Mouse (Mus musculus): ENCODE measurements at regions not wholly inside any gene's neighbourhood (a gene's known extent, or its start where the extent isn't known, plus 50 kb on each side); places are given as distances from the start of the nearest gene placed in this dataset.
"Not testable (repeated sequence)": the region's sequence is repeated elsewhere in the genome, so short reads cannot be mapped to it uniquely, and the experiment has no call there.

DNA sequence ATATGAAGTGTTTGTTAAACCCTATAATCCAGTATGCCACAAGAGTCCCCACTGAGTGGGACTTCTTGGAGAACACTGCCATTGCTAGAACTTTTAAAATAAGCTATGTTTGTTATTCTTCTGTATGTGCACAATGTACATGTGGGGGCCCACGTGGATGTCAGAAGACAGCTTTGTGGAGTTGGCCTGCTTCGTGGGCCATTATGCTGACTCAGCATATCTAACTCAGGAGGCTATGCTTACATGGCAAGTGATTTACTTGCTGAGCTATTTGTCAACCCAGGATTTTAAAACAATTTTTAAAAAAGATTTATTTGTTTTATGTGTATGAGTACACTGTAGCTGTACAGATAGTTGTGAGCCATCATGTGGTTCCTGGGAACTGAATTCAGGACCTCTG lies 207.6 kb upstream of the Steap1 start:
- no peak for DNase-seq (ENCODE audit: low read depth, low spot score)

DNA sequence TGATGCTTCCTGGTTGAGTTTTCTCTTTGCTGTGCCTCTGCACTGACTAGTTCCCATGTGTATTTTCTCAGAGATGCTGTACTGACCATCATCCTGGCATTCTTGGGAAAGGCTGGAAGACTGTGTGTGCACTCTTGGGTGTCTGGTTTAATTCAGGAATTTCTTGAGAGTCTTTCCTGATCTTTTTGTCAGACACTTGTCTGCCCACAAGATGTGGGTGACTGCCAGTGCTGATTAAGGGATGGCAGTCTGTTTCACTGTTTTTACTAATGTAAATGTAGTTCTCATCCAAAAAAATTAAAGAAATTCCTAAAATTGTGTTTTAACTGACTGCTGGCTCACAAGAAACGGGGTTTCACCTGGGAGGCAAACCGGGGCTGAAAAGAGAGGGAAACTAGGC lies 206.7 kb upstream of the Steap1 start:
- peak; percentile 28 for DNase-seq (ENCODE audit: low read depth, low spot score)

DNA sequence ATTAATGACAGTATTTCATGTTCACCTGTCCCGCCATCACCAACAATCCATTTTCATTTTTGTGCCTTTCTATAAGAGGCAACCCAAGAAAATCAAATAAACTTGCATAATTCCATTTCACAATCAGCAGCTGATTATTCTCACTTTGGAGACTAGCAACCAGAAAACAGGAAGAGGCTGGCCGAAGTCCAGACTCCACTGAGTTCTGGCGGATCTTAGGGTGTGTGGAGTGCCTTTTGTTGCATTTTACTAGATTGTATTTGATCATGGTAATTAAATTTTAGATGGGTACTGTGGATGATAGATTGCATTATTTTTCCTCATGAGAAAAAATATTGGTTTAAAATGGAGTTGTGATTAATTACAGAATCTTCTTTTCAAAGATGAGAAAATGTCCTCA lies 176.7 kb upstream of the Steap1 start:
- DNase-seq (ENCODE audit: low read depth, low spot score), result peak; percentile 16

DNA sequence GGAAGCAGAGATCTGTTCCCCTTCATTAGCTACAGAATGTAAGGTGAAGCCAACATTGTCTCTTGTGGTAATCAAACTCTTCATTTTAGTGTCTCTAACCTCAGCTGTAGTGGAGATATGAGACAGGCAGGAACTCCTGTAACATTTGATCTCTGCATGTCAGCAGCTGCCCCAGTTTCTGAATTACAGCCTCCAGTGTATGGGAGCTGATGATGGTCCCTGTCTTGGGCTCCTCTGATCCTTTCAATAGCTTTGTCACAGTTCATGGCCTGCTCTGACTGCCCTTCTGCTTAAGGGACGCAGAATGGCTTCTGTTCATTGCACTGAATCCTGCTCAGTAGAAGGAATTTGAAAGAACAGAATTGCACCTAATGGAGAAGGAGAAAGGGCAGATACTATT lies 167.3 kb upstream of the Steap1 start:
- DNase-seq (ENCODE audit: low read depth, low spot score), result no peak

DNA sequence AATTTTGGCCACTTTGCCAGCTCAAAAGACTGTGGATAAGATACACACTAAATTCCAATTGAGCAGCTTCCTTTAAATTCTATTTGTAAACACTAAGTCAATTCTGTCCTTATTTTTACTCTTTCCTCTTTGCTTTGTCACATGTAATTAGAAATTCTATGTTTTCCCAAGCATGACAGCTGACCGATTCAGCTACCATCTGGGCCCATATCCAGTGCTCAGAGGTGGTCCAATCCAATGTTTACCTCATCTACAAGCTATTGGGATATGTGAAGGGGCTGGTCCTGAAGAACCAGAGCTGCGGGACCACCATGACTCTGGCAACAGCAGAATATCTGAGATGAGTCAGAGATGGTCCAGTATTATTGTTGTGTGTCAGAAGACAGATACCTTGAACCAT lies 140.2 kb upstream of the Steap1 start:
- no peak for DNase-seq (ENCODE audit: low read depth, low spot score)

DNA sequence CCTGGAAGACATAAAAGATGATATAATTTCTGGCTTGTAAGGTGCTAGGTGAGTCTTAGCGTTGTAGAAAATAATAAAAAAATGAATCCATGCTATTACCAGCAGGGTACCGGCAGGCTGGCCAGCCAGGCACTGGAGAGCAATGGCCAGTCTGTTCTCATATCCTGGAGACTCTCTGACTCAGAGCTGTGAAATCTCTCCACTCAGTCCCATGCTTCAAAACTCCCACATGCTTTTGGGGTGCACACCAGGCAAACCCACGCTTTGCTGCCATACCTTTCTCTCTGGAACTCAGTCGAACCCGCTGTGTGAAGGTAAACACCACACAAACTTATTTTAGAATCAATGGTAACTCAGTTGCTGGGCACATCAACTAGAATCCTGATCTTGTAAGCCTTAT lies 124.3 kb upstream of the Steap1 start:
- DNase-seq (ENCODE audit: low read depth, low spot score), result no peak

DNA sequence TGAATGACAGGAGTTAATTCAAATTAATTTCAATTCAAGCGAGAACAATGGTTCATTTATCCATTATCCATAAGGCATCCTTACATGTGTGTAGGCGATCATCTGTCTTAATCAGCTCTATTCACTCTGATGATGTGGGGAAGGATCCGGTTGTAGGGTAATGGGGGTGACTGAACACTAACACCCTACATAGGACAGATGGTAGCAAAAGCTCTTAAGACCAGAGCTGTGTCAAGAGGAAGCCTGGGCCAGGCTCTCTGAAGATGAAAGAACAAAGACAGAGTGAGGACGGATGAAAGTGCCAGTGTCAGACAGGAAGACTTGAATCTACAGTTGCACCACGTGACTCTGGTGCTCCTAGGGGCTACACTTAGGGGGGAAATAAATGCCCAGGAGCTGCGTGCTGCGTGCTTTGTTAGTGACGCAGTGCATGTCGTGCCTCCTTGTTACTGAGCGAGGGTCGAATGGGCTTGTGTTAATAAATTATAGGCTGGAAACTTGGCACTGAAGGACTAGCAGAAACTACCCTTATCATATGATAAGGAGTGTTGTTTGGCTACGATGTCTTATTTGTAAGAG lies 107.1 kb upstream of the Steap1 start:
- no peak for DNase-seq (ENCODE audit: low read depth, low spot score)

DNA sequence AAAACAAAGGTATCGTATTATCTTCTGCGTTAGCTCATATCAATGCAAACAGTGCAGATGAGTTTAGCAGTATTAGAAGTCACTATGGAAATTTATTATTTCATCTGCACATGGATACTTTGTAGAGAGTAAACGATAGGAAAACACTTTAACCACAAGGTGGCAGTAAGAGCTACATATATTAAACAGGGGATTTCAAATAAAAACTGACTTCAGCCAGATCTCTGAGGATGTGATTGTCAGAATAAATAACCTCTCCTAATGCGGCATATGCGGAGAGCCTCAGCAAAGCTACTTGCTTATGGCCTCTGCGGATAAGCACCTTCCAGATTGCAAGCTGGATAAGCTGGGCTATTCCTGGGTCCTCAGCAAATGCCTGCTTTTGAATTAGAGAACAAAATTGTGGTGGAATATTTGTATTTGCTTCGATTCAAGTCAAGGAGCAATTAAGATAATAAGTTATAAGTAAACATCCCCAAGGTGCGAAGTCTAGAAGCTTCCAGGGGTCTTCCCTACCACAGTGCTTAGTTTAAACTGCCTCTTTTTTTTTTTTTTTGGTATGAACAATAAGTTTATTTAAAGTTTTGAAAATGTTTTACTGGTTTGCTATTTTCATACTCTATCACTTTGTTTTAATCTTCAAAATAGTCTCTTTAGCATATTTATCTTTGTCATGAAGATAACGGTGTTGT lies 96.8 kb upstream of the Steap1 start:
- peak; percentile 50 for DNase-seq (ENCODE audit: low read depth, low spot score)

DNA sequence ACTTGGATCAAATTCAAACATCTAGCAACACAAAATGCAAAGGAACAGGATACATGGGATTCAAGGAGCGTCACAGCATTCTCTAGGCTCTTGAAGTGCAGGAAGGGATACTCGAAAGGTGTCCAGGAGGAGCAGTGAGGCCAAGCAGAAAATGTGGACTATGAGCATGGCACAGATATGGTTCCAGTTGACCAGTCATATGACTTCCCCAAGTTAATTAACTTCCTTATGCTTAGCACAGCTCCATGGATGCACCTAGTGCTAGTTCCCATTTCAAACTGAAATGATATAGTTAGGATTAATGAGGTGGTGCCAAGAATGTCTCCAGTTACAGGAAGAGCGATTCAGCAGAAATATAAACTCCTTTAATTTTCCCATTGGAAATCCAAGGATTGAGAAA lies 95.2 kb upstream of the Steap1 start:
- no peak for DNase-seq (ENCODE audit: low read depth, low spot score)

DNA sequence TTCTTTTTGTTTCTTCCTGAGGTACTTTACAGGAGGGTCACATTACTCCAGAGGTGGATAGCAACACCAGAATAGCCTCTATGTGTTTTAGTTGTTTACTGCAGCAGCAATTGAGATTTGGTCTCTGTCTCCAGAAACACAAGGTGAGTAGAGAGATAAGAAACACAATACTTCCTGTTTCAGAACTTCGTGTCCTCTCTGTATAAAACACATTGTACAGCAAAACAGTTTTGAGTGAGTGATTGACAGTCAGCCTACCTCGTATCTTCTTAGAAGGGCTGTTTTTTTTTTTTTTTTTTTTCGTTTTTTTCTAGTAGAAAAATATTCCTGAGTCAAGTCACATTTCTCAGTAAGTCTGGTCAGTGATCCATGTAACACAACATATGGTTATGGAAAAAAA lies 89.6 kb upstream of the Steap1 start:
- DNase-seq (ENCODE audit: low read depth, low spot score), result no peak

DNA sequence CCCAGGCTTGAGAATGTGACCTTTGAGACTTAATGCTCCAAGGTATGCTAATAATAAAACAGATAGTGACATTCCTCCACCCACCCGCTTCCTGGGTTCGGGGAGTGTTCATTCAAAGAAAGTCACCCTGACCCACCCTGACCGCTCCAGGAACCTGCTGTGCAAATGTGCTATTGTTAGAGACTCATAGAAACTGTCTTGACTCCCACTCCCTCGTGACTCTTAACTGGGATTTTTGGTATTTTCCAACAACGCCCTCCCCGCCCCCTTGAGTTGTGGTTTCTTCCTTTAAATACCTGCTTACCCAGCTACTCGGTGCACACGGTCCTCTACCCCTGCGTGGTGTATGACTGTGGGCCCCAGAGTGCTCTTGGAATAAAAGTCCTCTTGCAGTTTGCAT lies 73.5 kb upstream of the Steap1 start:
- not testable (repeated sequence) for DNase-seq (ENCODE audit: low read depth, low spot score)

All from telencephalon, adult 2 months (tissue).